Mouse (Mus musculus) neural tube, embryonic 12.5 days (tissue): ENCODE measurements at regions not wholly inside any gene's neighbourhood (a gene's known extent, or its start where the extent isn't known, plus 50 kb on each side); places are given as distances from the start of the nearest gene placed in this dataset.

Experiments used
- ATAC-seq: fragments of 200-750 bp; cut with Nextera tagmentation; 2 replicates; pipeline ENCODE4 v1.8.0; 2017; ENCODE audit warnings: low read depth, mild to moderate bottlenecking, moderate TSS enrichment, moderate library complexity; ENCODE audit not compliant: low FRiP score
- H3K27ac ChIP-seq: fragments of 300-500 bp; sonication (generic); 2 replicates; pipeline ENCODE4 v1.5.1; 2016
- H3K27me3 ChIP-seq: fragments of 300-500 bp; sonication (generic); replicated peaks from 2 replicates; pipeline ENCODE4 v1.6.1; 2016; ENCODE audit warnings: mild to moderate bottlenecking
- H3K36me3 ChIP-seq: fragments of 300-500 bp; sonication (generic); 2 replicates; pipeline ENCODE4 v1.6.1; 2016; ENCODE audit warnings: mild to moderate bottlenecking
- H3K4me1 ChIP-seq: fragments of 300-500 bp; sonication (generic); 2 replicates; pipeline ENCODE4 v1.6.1; 2016
- H3K4me2 ChIP-seq: fragments of 300-500 bp; sonication (generic); replicated peaks from 2 replicates; pipeline ENCODE4 v1.6.1; 2016; ENCODE audit warnings: mild to moderate bottlenecking
- H3K4me3 ChIP-seq: fragments of 300-500 bp; sonication (generic); 2 replicates; pipeline ENCODE4 v1.5.1; 2016
- H3K9ac ChIP-seq: fragments of 300-500 bp; sonication (generic); 2 replicates; pipeline ENCODE4 v1.6.1; 2016; ENCODE audit warnings: mild to moderate bottlenecking
- H3K9me3 ChIP-seq: fragments of 300-500 bp; sonication (generic); 2 replicates; pipeline ENCODE4 v1.6.1; 2016; ENCODE audit warnings: mild to moderate bottlenecking
- WGBS: fragments of 180-500 bp; shearing (Covaris S2); methylation state at CpG from one replicate; pipeline ENCODE4 v1.1.7; 2016; 5-methylcytosine and 5-hydroxymethylcytosine counted together

GRCm38 (mm10) chr10:26434586-26434985, 58.8 kb upstream of the L3mbtl3 start:
- Histone ChIP-seq H3K27me3 (no peaks in the 10 kb centered on the region), H3K4me2 (no peak overlapping the region), H3K9ac (no peak overlapping the region), H3K27ac (no peak overlapping the region), H3K4me1 (no peaks in the 10 kb centered on the region), H3K4me3 (no peak overlapping the region), H3K36me3 (no peaks in the 10 kb centered on the region), H3K9me3 (no peaks in the 10 kb centered on the region)
- no peak for ATAC-seq
- WGBS: 93% methylated on average over 11 of the region's 11 CpGs

DNA sequence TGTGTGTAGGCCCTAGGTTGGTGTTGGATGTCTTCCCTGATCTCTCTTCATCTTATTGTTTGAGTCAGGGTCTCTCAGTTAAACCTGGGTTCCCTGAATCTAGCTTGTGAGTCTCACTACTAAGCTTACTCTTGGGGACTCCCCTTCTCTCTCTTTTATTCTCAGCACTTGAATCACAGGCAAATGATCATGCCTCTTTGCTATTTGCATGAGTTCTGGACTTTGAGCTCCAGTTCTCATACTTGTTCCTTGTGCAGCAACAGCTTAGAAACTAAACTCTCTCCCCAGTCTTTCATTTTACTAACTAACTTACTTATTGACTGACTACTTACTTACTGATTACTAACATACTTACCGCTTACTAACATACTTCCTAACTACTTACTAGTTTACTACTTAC, 64.9 kb upstream of the L3mbtl3 start:
- H3K36me3 ChIP-seq: no peaks in the 10 kb centered on the region
- no peak overlapping the region for H3K27ac ChIP-seq
- 96% methylated on average over 1 of the region's 1 CpGs for WGBS
- ATAC-seq: no peak
- H3K4me1 ChIP-seq: no peaks in the 10 kb centered on the region
- H3K9ac ChIP-seq: no peak overlapping the region
- no peaks in the 10 kb centered on the region for H3K9me3 ChIP-seq
- no peaks in the 10 kb centered on the region for H3K27me3 ChIP-seq
- no peak overlapping the region for H3K4me3 ChIP-seq
- H3K4me2 ChIP-seq: no peak overlapping the region

DNA sequence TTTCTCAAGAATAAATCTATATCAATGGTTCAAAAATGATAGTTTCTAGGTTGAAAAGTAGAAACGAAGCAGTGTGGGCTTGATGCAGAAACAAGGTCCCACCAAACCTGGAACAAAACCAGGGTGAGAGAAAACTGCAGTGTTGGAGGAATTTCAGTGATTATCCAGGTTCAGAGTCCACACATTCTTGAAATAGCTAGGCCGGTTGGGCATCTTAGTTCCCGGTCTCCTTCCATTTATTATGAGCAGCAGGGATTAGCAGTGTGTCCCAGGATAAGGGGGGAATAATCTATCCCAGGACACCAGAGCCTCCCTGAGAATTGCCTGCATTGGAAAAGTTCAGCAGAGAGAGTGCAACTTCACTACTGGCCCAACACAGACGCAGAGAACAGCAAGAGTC, 108.5 kb upstream of the L3mbtl3 start:
- H3K9me3 ChIP-seq: no peaks in the 10 kb centered on the region
- 73% methylated on average over 4 of the region's 4 CpGs for WGBS
- no peaks in the 10 kb centered on the region for H3K36me3 ChIP-seq

DNA sequence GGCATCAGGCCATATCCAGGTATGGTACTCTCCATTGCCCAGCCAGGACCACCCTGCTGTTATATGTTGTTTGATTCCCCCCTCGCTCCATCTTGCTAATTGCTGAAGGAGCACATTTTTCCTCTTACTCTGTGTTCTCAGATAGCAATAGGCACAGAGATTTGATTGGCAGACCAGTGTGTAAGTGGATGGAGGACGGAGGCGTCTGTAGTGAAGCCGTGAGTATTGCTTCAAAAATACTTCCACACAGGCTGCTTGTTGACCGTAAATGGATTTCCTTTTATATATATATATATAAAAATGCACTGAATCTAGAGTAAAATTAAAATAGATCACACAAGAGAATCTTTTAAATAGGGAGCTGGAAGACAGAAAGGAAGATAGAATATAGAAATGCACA, 115.6 kb upstream of the L3mbtl3 start:
- H3K27ac ChIP-seq: no peak overlapping the region
- H3K4me3 ChIP-seq: no peak overlapping the region
- WGBS: 91% methylated on average over 5 of the region's 5 CpGs
- no peaks in the 10 kb centered on the region for H3K4me1 ChIP-seq
- H3K36me3 ChIP-seq: no peaks in the 10 kb centered on the region
- no peaks in the 10 kb centered on the region for H3K9me3 ChIP-seq
- ATAC-seq: no peak
- no peak overlapping the region for H3K4me2 ChIP-seq
- H3K9ac ChIP-seq: no peak overlapping the region
- no peaks in the 10 kb centered on the region for H3K27me3 ChIP-seq

More for the DNA sequence above, 108.5 kb upstream of the L3mbtl3 start:
- no peak overlapping the region for H3K4me3 ChIP-seq
- no peak for ATAC-seq
- H3K4me2 ChIP-seq: no peak overlapping the region
- H3K27ac ChIP-seq: no peak overlapping the region
- H3K27me3 ChIP-seq: no peaks in the 10 kb centered on the region
- no peaks in the 10 kb centered on the region for H3K4me1 ChIP-seq
- no peak overlapping the region for H3K9ac ChIP-seq

- 85% methylated on average over 11 of the region's 11 CpGs for WGBS
- no peak overlapping the region for H3K4me3 ChIP-seq
Observed at GRCm38 (mm10) chr10:26492146-26492545, 116.4 kb upstream of the L3mbtl3 start.

GRCm38 (mm10) chr10:26492856-26493484, 117.2 kb upstream of the L3mbtl3 start:
- H3K4me2 ChIP-seq: no peak overlapping the region
- no peaks in the 10 kb centered on the region for H3K27me3 ChIP-seq
- WGBS: 80% methylated on average over 13 of the region's 13 CpGs
- no peaks in the 10 kb centered on the region for H3K4me1 ChIP-seq
- H3K9me3 ChIP-seq: no peaks in the 10 kb centered on the region
- no peak overlapping the region for H3K4me3 ChIP-seq
- H3K36me3 ChIP-seq: no peaks in the 10 kb centered on the region
- H3K27ac ChIP-seq: no peak overlapping the region
- ATAC-seq: no peak
- no peak overlapping the region for H3K9ac ChIP-seq

More at GRCm38 (mm10) chr10:26492146-26492545, 116.4 kb upstream of the L3mbtl3 start:
- Histone ChIP-seq H3K9me3 (no peaks in the 10 kb centered on the region), H3K27me3 (no peaks in the 10 kb centered on the region), H3K4me2 (no peak overlapping the region), H3K27ac (no peak overlapping the region), H3K4me1 (no peaks in the 10 kb centered on the region), H3K9ac (no peak overlapping the region), H3K36me3 (no peaks in the 10 kb centered on the region)
- no peak for ATAC-seq

DNA sequence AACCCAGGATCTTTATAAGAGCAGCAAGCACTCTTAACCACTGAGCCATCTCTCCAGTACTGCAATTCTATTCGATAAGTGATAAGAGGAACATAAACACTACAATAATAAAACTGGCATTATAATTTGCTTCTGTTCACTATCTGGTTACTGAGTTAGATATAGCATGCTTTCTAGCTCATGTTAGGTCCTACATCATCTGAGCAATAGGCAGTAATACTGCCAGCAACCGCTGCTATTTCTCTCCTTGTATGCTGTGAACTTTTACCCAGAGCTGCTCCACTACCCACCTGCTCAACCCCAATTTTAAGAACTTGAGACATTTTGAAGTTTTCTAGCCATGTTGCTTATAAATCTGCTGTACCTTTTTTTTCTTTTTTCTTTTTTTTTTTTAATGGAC, 118.0 kb upstream of the L3mbtl3 start:
- no peak overlapping the region for H3K4me3 ChIP-seq
- 91% methylated on average over 2 of the region's 2 CpGs for WGBS
- no peak for ATAC-seq
- no peak overlapping the region for H3K9ac ChIP-seq
- H3K4me1 ChIP-seq: no peaks in the 10 kb centered on the region
- no peaks in the 10 kb centered on the region for H3K36me3 ChIP-seq
- no peak overlapping the region for H3K27ac ChIP-seq
- H3K27me3 ChIP-seq: no peaks in the 10 kb centered on the region
- no peaks in the 10 kb centered on the region for H3K9me3 ChIP-seq
- no peak overlapping the region for H3K4me2 ChIP-seq

GRCm38 (mm10) chr10:26494380-26494781, 118.6 kb upstream of the L3mbtl3 start:
- Histone ChIP-seq H3K27me3 (no peaks in the 10 kb centered on the region), H3K4me2 (no peak overlapping the region), H3K4me1 (no peaks in the 10 kb centered on the region), H3K36me3 (no peaks in the 10 kb centered on the region), H3K9ac (no peak overlapping the region), H3K4me3 (no peak overlapping the region), H3K9me3 (no peaks in the 10 kb centered on the region), H3K27ac (no peak overlapping the region)
- 0 out of 2 replicates have a peak, but pooled peaks have one; percentile 21 for ATAC-seq
- WGBS: 71% methylated on average over 9 of the region's 9 CpGs

DNA sequence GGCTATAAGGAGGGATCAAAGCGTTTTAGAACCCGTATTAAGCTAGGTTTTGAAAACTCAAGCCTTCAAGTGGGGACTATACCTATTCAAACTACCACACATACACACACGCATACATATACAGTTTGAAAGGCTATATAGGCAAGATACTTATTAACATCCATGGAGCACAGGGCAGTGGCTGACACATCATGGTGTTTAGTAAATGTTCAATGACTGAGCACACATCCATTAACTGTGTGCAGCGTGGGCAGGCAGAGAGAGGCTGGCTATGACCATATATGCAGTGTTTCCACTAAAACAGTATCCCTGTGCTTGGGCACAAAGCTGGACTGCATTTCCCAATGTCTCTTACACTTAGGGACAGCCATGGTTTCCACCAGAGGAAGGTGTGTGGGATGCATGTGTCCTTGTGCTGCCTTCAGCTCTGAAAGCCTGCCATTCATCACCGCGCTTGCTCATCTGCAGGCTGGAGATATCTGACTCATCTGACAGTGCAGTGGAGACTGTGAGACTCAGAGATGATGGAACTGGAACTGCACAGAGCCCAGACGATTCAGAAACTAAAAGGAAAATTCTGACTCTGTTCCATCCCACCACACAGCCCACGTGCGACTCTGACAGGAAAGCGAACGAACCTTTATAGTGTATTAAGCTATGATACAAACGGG, 124.6 kb upstream of the L3mbtl3 start:
- no peaks in the 10 kb centered on the region for H3K27me3 ChIP-seq
- no peaks in the 10 kb centered on the region for H3K36me3 ChIP-seq
- 75% methylated on average over 12 of the region's 12 CpGs for WGBS
- no peak overlapping the region for H3K4me2 ChIP-seq
- no peaks in the 10 kb centered on the region for H3K9me3 ChIP-seq
- no peak overlapping the region for H3K9ac ChIP-seq
- no peak overlapping the region for H3K4me3 ChIP-seq
- no peak overlapping the region for H3K27ac ChIP-seq
- no peaks in the 10 kb centered on the region for H3K4me1 ChIP-seq
- ATAC-seq: no peak

GRCm38 (mm10) chr10:26520879-26521278, 145.1 kb upstream of the L3mbtl3 start:
- H3K4me3 ChIP-seq: no peak overlapping the region
- H3K9me3 ChIP-seq: no peaks in the 10 kb centered on the region
- no peak overlapping the region for H3K27ac ChIP-seq
- WGBS: 80% methylated on average over 6 of the region's 6 CpGs
- H3K4me2 ChIP-seq: no peak overlapping the region
- H3K4me1 ChIP-seq: no peaks in the 10 kb centered on the region
- H3K9ac ChIP-seq: no peak overlapping the region
- no peaks in the 10 kb centered on the region for H3K36me3 ChIP-seq
- no peak for ATAC-seq
- H3K27me3 ChIP-seq: no peaks in the 10 kb centered on the region

DNA sequence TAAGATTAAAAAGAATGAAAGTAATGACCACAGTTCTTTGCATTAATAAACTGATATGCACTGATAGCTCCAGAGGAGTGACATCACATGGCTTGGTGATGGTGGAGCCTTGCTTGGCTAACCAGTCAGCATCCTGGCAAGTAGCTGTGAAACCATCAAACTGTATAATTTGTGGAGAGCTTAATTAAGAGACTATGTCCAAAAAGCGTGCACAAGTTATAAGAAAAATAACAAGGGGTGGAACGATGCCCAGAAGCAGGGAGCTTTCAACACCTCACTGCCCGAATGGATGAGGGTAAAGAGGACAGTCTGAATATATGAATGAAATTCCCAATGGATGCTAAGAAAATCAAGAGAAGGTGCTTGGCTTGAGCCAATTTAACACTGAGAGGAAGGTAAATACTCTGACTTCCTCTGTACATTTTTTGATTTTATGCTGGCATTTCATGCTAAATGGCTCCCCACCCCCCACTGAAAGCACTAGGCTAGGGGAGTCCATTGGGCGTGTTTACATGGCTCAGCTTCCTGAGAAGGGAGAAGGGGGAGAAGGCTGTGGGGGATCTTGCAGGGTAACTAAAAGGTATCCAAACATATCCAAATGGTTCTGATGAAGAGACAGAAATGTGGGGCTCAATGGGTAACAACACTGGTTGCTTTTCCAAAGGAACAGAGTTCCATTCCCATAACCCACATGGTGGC, 150.2 kb upstream of the L3mbtl3 start:
- H3K4me1 ChIP-seq: no peaks in the 10 kb centered on the region
- H3K9ac ChIP-seq: no peak overlapping the region
- H3K4me3 ChIP-seq: no peak overlapping the region
- no peaks in the 10 kb centered on the region for H3K36me3 ChIP-seq
- WGBS: 82% methylated on average over 4 of the region's 4 CpGs
- H3K27me3 ChIP-seq: no peaks in the 10 kb centered on the region
- ATAC-seq: no peak
- H3K9me3 ChIP-seq: no peaks in the 10 kb centered on the region
- H3K27ac ChIP-seq: no peak overlapping the region
- H3K4me2 ChIP-seq: no peak overlapping the region

- Histone ChIP-seq H3K27ac (no peak overlapping the region), H3K9me3 (no peaks in the 10 kb centered on the region), H3K36me3 (no peaks in the 10 kb centered on the region), H3K4me3 (no peak overlapping the region), H3K9ac (no peak overlapping the region), H3K4me1 (no peaks in the 10 kb centered on the region), H3K27me3 (no peaks in the 10 kb centered on the region), H3K4me2 (no peak overlapping the region)
- ATAC-seq: no peak
Observed at GRCm38 (mm10) chr10:26540189-26540588, 164.4 kb upstream of the L3mbtl3 start.
